Mouse (Mus musculus) cerebellum, adult 2 months (tissue): ENCODE results near the gene Gnat2. TPM values are rescaled to one million over a fixed set of nuclear protein-coding genes. Genes with fewer than 3 reads are reported as not detected.

ENCODE experiments used
- DNase-seq, 2 experiments: peaks; one replicate each; pipeline ENCODE4 v3.0.0; 2021
- H3K27ac ChIP-seq: fragments of 200-500 bp; 2 replicates; pipeline ENCODE4 v1.5.1; 2012; ENCODE audit warnings: low read length, control low read depth, inconsistent platforms; ENCODE audit not compliant: insufficient read depth
- H3K27me3 ChIP-seq: fragments of 200-500 bp; 2 replicates; pipeline ENCODE4 v1.6.1; 2012; ENCODE audit warnings: inconsistent platforms, mild to moderate bottlenecking, low read length, moderate library complexity; ENCODE audit not compliant: control insufficient read depth, insufficient read depth
- H3K4me1 ChIP-seq: fragments of 200-500 bp; 2 replicates; pipeline ENCODE4 v1.6.1; 2011; ENCODE audit warnings: low read length; ENCODE audit not compliant: control insufficient read depth, insufficient read depth
- H3K4me3 ChIP-seq: fragments of 200-500 bp; replicated peaks from 2 replicates; pipeline ENCODE3; 2011; ENCODE audit warnings: mild to moderate bottlenecking, low read depth, low read length, control low read depth; ENCODE audit not compliant: insufficient read depth
- CTCF ChIP-seq: fragments of 200-500 bp; IDR thresholded peaks from 2 replicates; pipeline ENCODE4 v1.5.1; 2011; ENCODE audit warnings: low read depth, mild to moderate bottlenecking, control low read depth, low read length, moderate library complexity, borderline replicate concordance; ENCODE audit not compliant: insufficient read depth
- POLR2A ChIP-seq: fragments of 200-500 bp; IDR thresholded peaks from 2 replicates; pipeline ENCODE4 v1.6.1; 2011; ENCODE audit warnings: low read length, control low read depth, borderline replicate concordance; ENCODE audit not compliant: insufficient read depth
- whole genome bisulfite sequencing: fragments of 180-500 bp; shearing (Covaris S2); methylation state at CpG from one replicate; pipeline ENCODE4 v1.1.7; 2018; 5-methylcytosine and 5-hydroxymethylcytosine counted together
- polyA plus RNA-seq: library from polyadenylated mRNA; depleted of rRNA; stranded (reverse); fragments of >200 nt; gene quantifications from 2 replicates; pipeline ENCODE4 v1.2.3, GENCODE M21; 2012

Gnat2 gene
- polyA plus RNA-seq, 1 experiment: 0.47 TPM

DNA sequence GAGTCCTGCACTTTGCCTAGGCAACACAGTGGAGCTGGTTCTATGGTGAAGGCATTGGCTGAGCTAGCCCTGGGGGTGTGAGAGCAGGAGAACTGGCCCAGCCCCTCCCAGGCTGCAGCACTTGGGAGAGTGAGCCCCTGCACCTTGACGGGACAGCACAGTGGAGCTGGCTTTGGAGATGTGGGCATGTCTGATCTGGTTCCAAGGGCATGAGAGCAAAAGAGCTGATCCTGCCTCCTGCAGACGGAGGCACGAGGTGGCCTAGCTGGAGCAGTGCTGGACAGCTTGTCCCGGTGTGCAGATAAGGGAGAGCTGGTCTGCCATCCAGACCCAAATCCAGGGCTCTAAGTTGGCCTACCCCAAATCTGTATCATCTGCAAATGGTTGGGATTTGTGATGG is 27.9 kb upstream of the Gnat2 start:
- no peak overlapping the region for H3K27ac ChIP-seq
- H3K4me1 ChIP-seq: no peaks in the 10 kb centered on the region
- no peak overlapping the region for H3K4me3 ChIP-seq
- TF ChIP-seq POLR2A (no peak), CTCF (no peak)
- no peaks in the 10 kb centered on the region for H3K27me3 ChIP-seq
- no peak for DNase-seq
- WGBS: 66% methylated on average over 4 of the region's 4 CpGs

GRCm38 (mm10) chr3:108065551-108065950 is 27.0 kb upstream of the Gnat2 start:
- 69% methylated on average over 9 of the region's 9 CpGs for WGBS
- TF ChIP-seq CTCF (no peak), POLR2A (no peak)
- H3K4me3 ChIP-seq: no peak overlapping the region
- DNase-seq: no peak
- H3K27ac ChIP-seq: no peak overlapping the region
- no peaks in the 10 kb centered on the region for H3K27me3 ChIP-seq
- no peaks in the 10 kb centered on the region for H3K4me1 ChIP-seq

DNA sequence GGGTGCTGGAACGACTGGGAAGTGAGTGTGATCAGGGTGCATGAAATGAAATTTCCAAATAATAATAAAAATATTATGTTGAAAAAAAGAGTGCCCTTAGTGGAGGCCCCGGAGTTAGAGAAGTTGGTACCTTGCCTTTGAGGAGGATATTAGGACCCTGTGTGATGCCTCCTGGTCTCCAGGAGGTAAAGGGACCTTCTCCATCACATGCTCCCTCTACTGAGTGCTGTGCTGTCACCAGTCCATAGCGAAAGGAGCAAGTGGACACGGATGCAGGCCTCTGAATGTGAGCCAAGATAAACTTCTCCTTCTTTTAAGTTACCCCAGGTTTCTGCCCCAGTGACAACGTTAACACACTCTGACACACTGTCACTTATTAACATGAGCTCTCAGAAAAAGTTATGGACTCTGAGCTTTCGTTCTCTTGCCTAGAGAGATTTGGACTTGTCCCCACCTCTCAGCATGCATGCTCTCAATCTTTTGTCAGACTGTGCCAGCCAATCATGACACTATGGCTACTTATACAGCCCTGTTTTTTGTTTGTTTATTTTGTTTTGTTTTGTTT is 25.1 kb upstream of the Gnat2 start:
- WGBS: 33% methylated on average over 6 of the region's 6 CpGs
- TF ChIP-seq POLR2A (no peak), CTCF (no peak)
- H3K4me3 ChIP-seq: no peak overlapping the region
- H3K4me1 ChIP-seq: no peaks in the 10 kb centered on the region
- no peak for DNase-seq
- no peaks in the 10 kb centered on the region for H3K27me3 ChIP-seq
- no peak overlapping the region for H3K27ac ChIP-seq

- Histone ChIP-seq H3K4me3 (no peak overlapping the region), H3K27ac (no peak overlapping the region), H3K4me1 (peaks cover 3% of the 10 kb centered on the region), H3K27me3 (no peaks in the 10 kb centered on the region)
- no peak for DNase-seq
- WGBS: 26% methylated on average over 1 of the region's 1 CpGs
- TF ChIP-seq CTCF: no peak
- no peak for TF ChIP-seq POLR2A
Observed at GRCm38 (mm10) chr3:108068826-108069225, 23.8 kb upstream of the Gnat2 start.

GRCm38 (mm10) chr3:108069231-108069870 is 23.2 kb upstream of the Gnat2 start:
- DNase-seq: no peak
- Histone ChIP-seq H3K4me3 (no peak overlapping the region), H3K27ac (no peak overlapping the region), H3K27me3 (no peaks in the 10 kb centered on the region), H3K4me1 (peaks cover 3% of the 10 kb centered on the region)
- 81% methylated on average over 13 of the region's 13 CpGs for WGBS
- TF ChIP-seq CTCF (no peak), POLR2A (no peak)

- 63% methylated on average over 10 of the region's 10 CpGs for WGBS
- peak; percentile 64 to 74 for DNase-seq
- H3K4me3 ChIP-seq: no peak overlapping the region
- H3K27me3 ChIP-seq: no peaks in the 10 kb centered on the region
- H3K4me1 ChIP-seq: peaks cover 3% of the 10 kb centered on the region
- peak; percentile 79 for TF ChIP-seq CTCF
- TF ChIP-seq POLR2A: no peak
- no peak overlapping the region for H3K27ac ChIP-seq
Observed at GRCm38 (mm10) chr3:108070295-108071293, 22.0 kb upstream of the Gnat2 start.

DNA sequence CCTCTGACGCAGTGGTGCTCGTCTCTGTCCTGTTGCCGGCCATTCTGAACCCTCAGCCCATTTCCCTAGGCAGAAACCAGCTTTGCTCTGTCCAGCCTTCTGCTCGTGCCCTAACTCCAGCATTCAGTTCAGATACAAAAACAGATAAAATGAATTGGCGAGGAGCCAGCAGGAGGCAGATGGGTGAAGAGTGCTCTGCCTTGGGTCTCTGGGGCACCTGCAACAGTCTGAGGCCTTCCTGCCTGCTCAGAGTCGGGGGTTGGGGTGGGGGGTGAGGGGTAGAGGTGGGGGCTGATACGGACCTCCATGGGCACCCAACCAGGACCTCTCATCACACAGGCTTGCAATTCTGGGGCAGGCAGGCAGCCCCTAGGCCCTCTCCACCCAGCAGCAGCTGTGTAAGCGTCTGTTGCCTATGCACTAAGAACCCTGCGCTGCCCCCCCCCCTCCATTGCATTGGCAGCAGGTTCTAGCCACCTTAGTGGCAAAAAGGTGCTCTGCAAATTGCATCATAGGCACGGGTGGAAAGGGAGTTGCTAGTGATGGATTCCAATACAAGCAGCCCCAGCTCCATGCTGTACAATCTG is 19.5 kb upstream of the Gnat2 start:
- no peak overlapping the region for H3K4me3 ChIP-seq
- H3K27me3 ChIP-seq: no peaks in the 10 kb centered on the region
- H3K27ac ChIP-seq: no peak overlapping the region
- 23% methylated on average over 10 of the region's 10 CpGs for WGBS
- DNase-seq: peak in 1 of 2 experiments; percentile 41
- TF ChIP-seq CTCF: no peak
- TF ChIP-seq POLR2A: no peak
- peaks cover 5% of the 10 kb centered on the region for H3K4me1 ChIP-seq

GRCm38 (mm10) chr3:108076836-108077235 is 15.8 kb upstream of the Gnat2 start:
- peaks cover 8% of the 10 kb centered on the region for H3K4me1 ChIP-seq
- WGBS: 65% methylated on average over 9 of the region's 9 CpGs
- TF ChIP-seq CTCF (no peak), POLR2A (no peak)
- no peaks in the 10 kb centered on the region for H3K27me3 ChIP-seq
- no peak for DNase-seq
- no peak overlapping the region for H3K4me3 ChIP-seq
- H3K27ac ChIP-seq: no peak overlapping the region
